Mouse (Mus musculus) spleen, embryonic (tissue): Measurements from ENCODE around the gene Tmem115.
"Not testable (repeated sequence)": the region's sequence is repeated elsewhere in the genome, so short reads cannot be mapped to it uniquely, and the experiment has no call there.

Experiments used
- CTCF ChIA-PET: fragments of 350-600 bp; sonication (Branson Sonifier 250); formaldehyde crosslinking; loops from one replicate; lab custom pipeline; 2022; lab: Charles Lee

Gene Tmem115

GRCm38 (mm10) chr9:107569270-107569669, 35.5 kb downstream of the Tmem115 start:
- CTCF ChIA-PET = interaction anchor here (0.8 kb wide), 1 partner anchor 144 kb away, joined by 3 read pairs; no protein-coding TSS in a partner anchor

GRCm38 (mm10) chr9:107570016-107570415, 36.3 kb downstream of the Tmem115 start:
- CTCF ChIA-PET = interaction anchor here (0.8 kb wide), 1 partner anchor 144 kb away, joined by 3 read pairs; no protein-coding TSS in a partner anchor

DNA sequence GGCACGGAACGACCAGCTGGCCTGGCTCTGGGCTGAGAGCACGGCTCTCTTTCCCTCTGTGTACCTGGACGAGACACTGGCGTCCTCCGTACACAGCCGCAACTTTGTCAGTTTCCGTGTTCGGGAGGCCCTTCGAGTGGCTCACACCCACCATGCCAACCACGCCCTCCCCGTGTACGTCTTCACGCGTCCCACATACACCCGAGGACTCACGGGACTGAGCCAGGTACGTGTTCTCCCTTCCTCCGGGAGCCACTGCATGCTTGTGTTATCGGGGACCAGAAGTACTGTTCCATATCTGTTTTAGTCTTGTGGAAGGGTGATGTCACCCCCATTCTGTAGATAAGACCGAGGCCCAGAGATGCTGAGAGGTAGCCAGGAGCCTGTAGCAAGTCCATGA, 37.1 kb downstream of the Tmem115 start:
- CTCF ChIA-PET = no interaction called here

DNA sequence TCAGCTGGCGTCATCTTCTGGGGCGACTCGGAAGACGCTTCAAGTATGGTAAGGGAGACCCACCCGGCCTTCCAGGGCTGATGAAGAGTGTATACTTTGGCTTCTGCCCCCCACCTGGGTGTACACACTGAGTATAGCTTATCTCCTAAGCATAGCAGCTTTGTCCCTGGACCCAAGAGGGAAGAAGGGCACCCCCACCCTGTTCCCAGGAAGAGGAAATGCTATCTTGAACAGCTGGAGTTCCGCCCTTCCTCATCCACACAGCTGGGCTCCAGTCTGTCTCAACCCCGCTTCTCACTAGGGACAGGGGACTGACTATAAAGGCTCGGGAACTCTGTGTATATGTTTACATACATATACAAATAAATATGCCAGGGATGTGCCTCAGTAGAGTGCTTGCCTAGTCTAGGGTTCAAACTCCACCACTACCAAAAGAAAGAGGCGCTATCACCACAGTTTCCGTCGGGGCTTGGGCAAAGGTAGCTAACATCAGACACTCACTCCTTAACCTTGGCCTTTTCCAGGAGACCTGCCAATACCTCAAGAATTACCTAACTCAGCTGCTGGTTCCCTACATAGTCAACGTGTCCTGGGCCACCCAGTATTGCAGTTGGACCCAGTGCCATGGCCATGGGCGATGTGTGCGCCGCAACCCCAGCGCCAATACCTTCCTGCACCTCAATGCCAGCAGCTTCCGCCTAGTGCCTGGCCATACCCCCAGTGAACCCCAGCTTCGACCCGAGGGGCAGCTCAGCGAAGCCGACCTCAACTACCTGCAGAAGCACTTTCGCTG, 38.0 kb downstream of the Tmem115 start:
- CTCF ChIA-PET = no interaction called here

- CTCF ChIA-PET = interaction anchor here (0.7 kb wide), 2 partner anchors 7 to 1095 kb away, joined by 3 to 12 read pairs; no protein-coding TSS in a partner anchor
These were observed 38.5 kb downstream of the Tmem115 start for GRCm38 (mm10) chr9:107572327-107572662.

DNA sequence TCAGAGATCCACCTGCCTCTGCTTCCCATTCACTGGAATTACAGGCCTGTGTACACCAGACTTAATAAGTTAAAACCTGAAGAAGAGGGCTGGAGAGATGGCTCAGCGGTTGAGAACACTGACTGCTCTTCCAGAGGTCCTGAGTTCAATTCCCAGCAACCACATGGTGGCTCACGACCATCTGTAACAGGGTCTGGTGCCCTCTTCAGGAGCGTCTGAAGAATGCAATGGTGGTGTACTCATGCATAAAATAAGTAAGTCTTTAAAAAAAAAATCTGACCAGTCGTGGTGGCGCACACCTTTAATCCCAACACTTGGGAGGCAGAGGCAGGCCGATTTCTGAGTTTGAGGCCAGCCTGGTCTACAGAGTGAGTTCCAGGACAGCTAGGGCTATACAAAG, 40.0 kb downstream of the Tmem115 start:
- CTCF ChIA-PET = not testable (repeated sequence)

DNA sequence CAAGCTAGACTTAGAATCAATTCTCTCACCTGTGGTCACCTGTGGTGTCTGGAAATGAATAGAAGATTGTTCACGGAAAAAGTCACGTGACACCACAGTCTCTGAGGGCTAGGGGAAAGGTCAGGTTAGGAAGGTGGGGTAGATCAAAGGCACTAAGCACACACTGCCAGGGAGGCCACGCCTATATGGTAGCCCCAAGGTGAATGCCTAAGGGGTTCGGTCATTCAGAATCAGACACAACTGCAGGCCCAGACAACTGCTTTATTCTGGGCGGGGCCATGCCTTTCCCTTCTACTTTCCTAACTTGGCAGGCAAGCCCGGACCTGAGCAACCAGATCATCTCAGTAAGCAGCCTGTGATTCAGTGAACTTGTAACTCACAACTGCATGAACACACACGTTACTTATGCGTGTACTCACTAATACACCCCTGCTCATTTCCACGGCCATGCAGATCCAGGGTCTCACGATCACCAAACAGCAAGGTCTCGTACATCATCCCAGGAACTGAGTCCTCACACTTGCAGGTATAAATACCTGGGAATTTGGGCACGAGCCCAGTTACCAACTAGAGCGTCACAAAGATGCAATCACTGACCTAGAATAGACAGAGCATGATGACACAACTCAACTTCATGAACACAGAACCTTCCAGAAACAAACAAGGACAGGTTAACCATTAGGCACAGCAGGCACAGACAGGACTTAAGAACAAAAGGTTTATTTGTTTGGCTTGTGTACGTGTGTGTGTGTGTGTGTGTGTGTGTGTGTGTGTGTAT, 42.0 kb downstream of the Tmem115 start:
- CTCF ChIA-PET = no interaction called here

- CTCF ChIA-PET = no interaction called here
These were observed 42.8 kb downstream of the Tmem115 start, which contains the start of gene Hyal1 for GRCm38 (mm10) chr9:107576357-107577107. Gene Hyal1, plus strand, starts transcription at chr9:107576927.

GRCm38 (mm10) chr9:107577871-107578270, 44.1 kb downstream of the Tmem115 start:
- CTCF ChIA-PET = no interaction called here

DNA sequence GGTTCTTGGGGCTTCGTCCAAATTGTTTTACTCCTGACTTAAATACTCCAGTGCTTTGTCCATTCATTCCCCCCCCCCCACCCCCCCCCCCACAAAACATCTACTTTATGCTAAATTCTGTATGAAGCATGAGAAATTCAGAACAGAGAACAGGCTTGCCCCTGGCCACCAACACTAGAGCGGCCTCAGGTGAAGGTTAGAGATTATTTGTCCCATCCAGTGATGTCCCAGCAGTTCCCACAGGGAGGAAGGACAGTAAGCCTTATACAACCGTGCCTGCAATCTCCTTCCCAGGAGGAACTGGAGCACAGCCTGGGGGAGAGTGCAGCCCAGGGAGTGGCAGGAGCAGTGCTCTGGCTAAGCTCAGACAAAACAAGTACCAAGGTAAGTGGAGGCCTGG, 44.8 kb downstream of the Tmem115 start, which contains the start of gene Naa80:
TSS of gene Naa80 (plus strand) at position 301 of the 400 bp plus-strand sequence.
- CTCF ChIA-PET = interaction anchor here (1.7 kb wide), 1 partner anchor 13 kb away, joined by 4 read pairs; no protein-coding TSS in a partner anchor

- CTCF ChIA-PET = interaction anchor here (1.7 kb wide), 1 partner anchor 14 kb away, joined by 4 read pairs; no protein-coding TSS in a partner anchor
These were observed 45.5 kb downstream of the Tmem115 start for GRCm38 (mm10) chr9:107579023-107579900.

GRCm38 (mm10) chr9:107580501-107581317, 47.0 kb downstream of the Tmem115 start, which contains the start of gene Hyal3:
Gene Hyal3, plus strand, starts transcription at chr9:107580818.
- CTCF ChIA-PET = interaction anchor here (0.7 kb wide), 1 partner anchor 33 kb away, joined by 3 read pairs; no protein-coding TSS in a partner anchor

DNA sequence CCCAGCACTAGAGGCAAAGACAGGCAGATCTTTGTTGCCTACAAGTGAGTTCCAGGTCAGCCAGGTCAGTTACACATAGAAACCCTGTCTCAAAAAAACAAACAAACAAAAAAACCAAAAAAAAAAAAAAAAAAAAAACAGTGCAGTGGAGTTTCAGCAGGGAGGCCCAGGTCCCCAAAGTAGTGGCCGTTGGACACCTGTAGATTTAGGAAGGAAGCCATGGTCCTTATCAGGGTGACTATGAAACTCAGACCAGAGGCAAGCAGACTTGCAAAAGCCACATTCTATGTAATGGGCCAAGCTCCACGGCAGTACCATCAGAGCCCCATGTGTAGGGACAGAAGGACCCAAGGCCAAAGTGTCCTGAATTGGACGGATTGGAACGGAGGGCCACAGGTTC, 47.8 kb downstream of the Tmem115 start:
- CTCF ChIA-PET = interaction anchor here (0.7 kb wide), 1 partner anchor 1346 kb away, joined by 6 read pairs; no protein-coding TSS in a partner anchor

GRCm38 (mm10) chr9:107582509-107583062, 48.8 kb downstream of the Tmem115 start:
- CTCF ChIA-PET = no interaction called here

- CTCF ChIA-PET = no interaction called here
These were observed 49.4 kb downstream of the Tmem115 start for GRCm38 (mm10) chr9:107583174-107583573.

GRCm38 (mm10) chr9:107586504-107586903, 52.8 kb downstream of the Tmem115 start:
- CTCF ChIA-PET = no interaction called here

DNA sequence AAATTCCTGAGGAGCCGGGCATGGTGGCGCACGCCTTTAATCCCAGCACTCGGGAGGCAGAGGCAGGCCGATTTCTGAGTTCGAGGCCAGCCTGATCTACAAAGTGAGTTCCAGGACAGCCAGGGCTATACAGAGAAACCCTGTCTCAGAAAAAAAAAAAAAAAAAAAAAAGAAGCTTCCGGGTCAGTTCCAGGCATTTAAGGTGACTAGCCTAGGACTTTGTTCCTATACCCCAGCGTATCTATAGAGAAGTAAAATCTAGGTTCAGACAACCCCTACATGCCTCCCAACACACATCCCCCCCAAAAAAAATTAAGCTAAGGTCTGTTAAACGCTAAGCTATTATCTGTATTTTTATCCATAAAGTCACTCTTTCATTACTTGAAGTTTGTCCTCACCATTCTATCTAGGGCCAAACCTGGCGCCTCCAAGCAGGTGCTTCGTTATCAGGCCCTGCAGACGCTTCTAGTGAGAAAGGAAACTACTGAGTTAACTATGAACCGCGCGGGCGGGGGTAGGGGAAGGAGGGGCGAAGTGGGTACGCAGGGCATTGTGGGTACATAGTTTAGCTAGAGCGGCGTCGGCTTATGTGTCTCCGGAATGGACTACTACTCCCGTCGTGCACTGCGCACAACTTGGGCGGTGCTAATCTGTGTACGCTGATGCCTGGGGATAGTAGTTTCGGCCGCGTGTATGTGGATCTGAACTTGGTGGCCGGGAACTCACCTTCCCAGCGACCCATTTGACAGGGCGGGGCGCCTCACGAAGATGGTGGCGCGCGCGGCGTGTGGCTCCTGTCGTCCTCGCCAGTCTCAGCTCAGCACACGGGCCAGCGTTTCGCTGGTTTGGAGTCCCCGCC, 53.5 kb downstream of the Tmem115 start, which contains the start of gene Ifrd2:
TSS of gene Ifrd2 (plus strand) at position 669 of the 859 bp plus-strand sequence.
- CTCF ChIA-PET = interaction anchor here (0.6 to 1.1 kb wide), 2 partner anchors 16 to 49 kb away, joined by 3 read pairs; no protein-coding TSS in a partner anchor
